Mouse (Mus musculus) heart, postnatal 0 days (tissue): ENCODE results near the gene Dennd2c. TPM values are rescaled to one million over a fixed set of nuclear protein-coding genes. Genes with fewer than 3 reads are reported as not detected.
"Not testable (repeated sequence)": the region's sequence is repeated elsewhere in the genome, so short reads cannot be mapped to it uniquely, and the experiment has no call there.

Experiments
- ATAC-seq: fragments of 200-750 bp; cut with Nextera tagmentation; 2 replicates; pipeline ENCODE4 v1.8.0; 2017; ENCODE audit warnings: low read depth, moderate number of reproducible peaks, moderate library complexity; ENCODE audit not compliant: insufficient read depth
- DNase-seq: peaks from one replicate; pipeline ENCODE4 v3.0.0-alpha.2; 2016; ENCODE audit warnings: low spot score
- H3K27ac ChIP-seq: fragments of 300-500 bp; sonication (generic); 2 replicates; pipeline ENCODE4 v1.5.1; 2014; ENCODE audit warnings: low read depth, mild to moderate bottlenecking
- H3K27me3 ChIP-seq: fragments of 300-500 bp; sonication (generic); 2 replicates; pipeline ENCODE4 v1.6.1; 2014; ENCODE audit warnings: low read length, mixed read lengths; ENCODE audit not compliant: control insufficient read depth, insufficient read depth
- H3K36me3 ChIP-seq: fragments of 300-500 bp; sonication (generic); replicated peaks from 2 replicates; pipeline ENCODE4 v1.6.1; 2014; ENCODE audit warnings: low read length, mixed read lengths; ENCODE audit not compliant: control insufficient read depth, insufficient read depth
- H3K4me1 ChIP-seq: fragments of 300-500 bp; sonication (generic); 2 replicates; pipeline ENCODE4 v1.6.1; 2014; ENCODE audit warnings: antibody characterized with exemption; ENCODE audit not compliant: control insufficient read depth, insufficient read depth
- H3K4me2 ChIP-seq: fragments of 300-500 bp; sonication (generic); 2 replicates; pipeline ENCODE4 v1.6.1; 2014; ENCODE audit warnings: low read depth, mild to moderate bottlenecking, low read length, moderate library complexity
- H3K4me3 ChIP-seq: fragments of 300-500 bp; sonication (generic); 2 replicates; pipeline ENCODE4 v1.5.1; 2014; ENCODE audit warnings: low read depth, low read length
- H3K9ac ChIP-seq: fragments of 300-500 bp; sonication (generic); replicated peaks from 2 replicates; pipeline ENCODE4 v1.6.1; 2014; ENCODE audit warnings: low read depth, low read length, mixed read lengths
- H3K9me3 ChIP-seq: fragments of 300-500 bp; sonication (generic); replicated peaks from 2 replicates; pipeline ENCODE4 v1.6.1; 2016; ENCODE audit warnings: low read length; ENCODE audit not compliant: control insufficient read depth
- CTCF ChIP-seq: IDR thresholded peaks from 2 replicates; pipeline ENCODE4 v1.5.1; 2016; ENCODE audit warnings: antibody characterized with exemption, control low read depth, low read depth
- EP300 ChIP-seq: IDR thresholded peaks from 2 replicates; pipeline ENCODE4 v1.6.1; 2016; ENCODE audit warnings: antibody characterized with exemption, low read depth
- WGBS: fragments of 180-500 bp; shearing (Covaris S2); extraction: QIAGEN DNeasy Blood & Tissue Kit; methylation state at CpG from one replicate; pipeline ENCODE4 v1.1.7; 2014; 5-methylcytosine and 5-hydroxymethylcytosine counted together
- polyA plus RNA-seq: library from polyadenylated mRNA; unstranded; fragments of >200 nt; fragmentation: Nextera tagmentation; extraction: Ambion mirVana; gene quantifications from 2 replicates; pipeline ENCODE4 v1.2.1, GENCODE M21; 2015
- total RNA-seq: library from RNA; depleted of rRNA; stranded (reverse); fragments of >200 nt; gene quantifications from 2 replicates; pipeline ENCODE4 v1.2.3, GENCODE M21; 2014; ENCODE audit warnings: low replicate concordance

The Dennd2c gene
- total and polyA plus RNA-seq, 2 experiments from 2014 or later, result 1.6 to 4.0 TPM

DNA sequence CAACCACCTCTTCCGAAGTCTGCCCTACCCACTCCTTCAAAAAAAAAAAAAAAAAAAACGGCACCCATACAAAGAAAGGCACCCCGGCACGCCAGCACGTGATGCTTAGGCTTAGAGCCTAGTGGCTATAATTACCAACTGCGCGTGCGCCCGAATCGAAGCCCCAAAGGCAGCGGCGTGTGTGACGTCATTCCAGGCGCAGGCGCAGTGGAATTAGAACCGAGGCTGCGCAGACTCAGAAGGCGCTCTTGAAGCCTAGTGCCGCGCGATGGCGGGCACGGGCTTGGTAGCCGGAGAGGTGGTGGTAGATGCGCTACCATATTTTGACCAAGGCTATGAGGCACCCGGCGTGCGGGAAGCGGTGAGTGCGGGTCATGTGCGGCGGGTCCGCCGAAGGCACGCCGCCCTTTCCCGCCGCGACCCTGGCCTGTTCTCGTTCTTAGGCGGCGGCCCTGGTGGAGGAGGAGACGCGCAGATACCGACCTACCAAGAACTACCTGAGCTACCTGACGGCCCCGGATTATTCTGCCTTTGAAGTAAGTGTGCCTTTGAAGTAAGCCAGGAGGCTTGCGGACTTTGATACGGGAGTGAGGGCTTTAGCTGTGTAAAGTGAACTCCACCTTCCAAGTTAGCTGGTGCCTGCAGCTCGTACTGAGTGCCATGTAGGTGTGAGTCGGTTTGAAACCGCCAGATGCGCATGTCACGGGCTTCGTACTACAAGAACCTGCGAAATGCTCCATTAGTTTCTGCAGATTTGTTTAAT is 69.3 kb downstream of the Dennd2c start, which contains the start of gene Bcas2:
Gene Bcas2, plus strand, starts transcription at position 151 of the 763 bp plus-strand sequence.
- Histone ChIP-seq H3K9ac (peak within 1 kb of the TSS; percentile 84), H3K27me3 (no peaks in the 10 kb centered on the region), H3K27ac (peak within 1 kb of the TSS; percentile 47; the same call in 1 of the 2 replicates), H3K9me3 (no peaks in the 10 kb centered on the region), H3K4me3 (peak within 1 kb of the TSS; percentile 83), H3K4me2 (peak within 1 kb of the TSS; percentile 69), H3K36me3 (peaks cover 28% of the 10 kb centered on the region), H3K4me1 (peaks cover 7% of the 10 kb centered on the region)
- peak; percentile 98 for ATAC-seq
- under 1% methylated on average over 56 of the region's 56 CpGs for WGBS
- TF ChIP-seq CTCF, result peak; percentile 26; the same call in 1 of the 2 replicates
- TF ChIP-seq EP300, result no peak
- peak; percentile 98 for DNase-seq

DNA sequence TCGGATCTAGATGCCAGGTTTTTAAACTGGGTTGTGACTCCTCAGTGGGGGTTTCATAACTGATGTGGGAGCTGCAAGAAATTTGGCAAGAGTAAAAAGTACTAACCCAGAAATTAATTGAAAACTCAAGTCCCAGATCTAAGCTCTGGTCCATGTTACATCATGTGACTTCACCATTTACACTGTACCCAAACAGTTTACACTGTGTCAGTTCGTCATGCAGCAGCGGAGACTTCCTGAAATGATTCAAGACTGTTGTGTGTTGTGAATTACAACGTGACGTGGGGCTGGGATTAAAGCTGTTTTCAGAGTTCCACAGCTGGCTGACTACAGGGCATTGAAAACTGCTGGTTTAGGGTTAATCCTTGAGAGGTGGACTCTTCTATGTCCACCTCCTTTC is 70.2 kb downstream of the Dennd2c start:
- Histone ChIP-seq H3K4me3 (peak overlapping the region; percentile 83), H3K4me1 (peaks cover 7% of the 10 kb centered on the region), H3K27me3 (no peaks in the 10 kb centered on the region), H3K9me3 (no peaks in the 10 kb centered on the region), H3K9ac (peak overlapping the region; percentile 84; the same call in 1 of the 2 replicates), H3K27ac (no peak overlapping the region), H3K4me2 (peak overlapping the region; percentile 69), H3K36me3 (peaks cover 36% of the 10 kb centered on the region)
- DNase-seq, result no peak
- ATAC-seq, result no peak
- 43% methylated on average over 5 of the region's 5 CpGs for WGBS
- no peak for TF ChIP-seq CTCF
- TF ChIP-seq EP300, result no peak

DNA sequence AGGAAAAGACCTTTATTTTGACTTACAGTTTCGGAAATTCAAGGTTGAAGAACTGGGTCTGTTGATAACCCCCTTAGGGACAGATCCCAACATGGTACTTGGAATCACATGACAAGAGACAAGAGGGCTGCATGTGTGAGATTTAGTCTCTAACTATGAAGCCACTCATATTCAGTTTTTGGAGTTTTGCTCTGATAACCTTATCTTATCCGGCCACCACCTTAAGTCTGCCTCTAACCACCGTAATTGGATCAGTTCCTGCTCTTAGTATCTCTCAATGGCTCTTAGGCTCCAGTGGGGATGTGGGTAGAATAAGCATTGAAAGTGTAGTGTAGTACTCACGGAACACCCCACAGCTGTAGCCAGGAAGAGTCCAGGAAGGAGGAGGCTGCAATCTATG is 74.3 kb downstream of the Dennd2c start:
- Histone ChIP-seq H3K9me3 (no peaks in the 10 kb centered on the region), H3K4me2 (no peak overlapping the region), H3K36me3 (peaks cover 48% of the 10 kb centered on the region), H3K27me3 (no peaks in the 10 kb centered on the region), H3K9ac (no peak overlapping the region), H3K4me1 (peaks cover 7% of the 10 kb centered on the region), H3K27ac (no peak overlapping the region), H3K4me3 (no peak overlapping the region)
- ATAC-seq (no peak), DNase-seq (no peak)
- 77% methylated on average over 4 of the region's 4 CpGs for WGBS
- TF ChIP-seq EP300, result no peak
- no peak for TF ChIP-seq CTCF

- 85% methylated on average over 9 of the region's 9 CpGs for WGBS
- Histone ChIP-seq H3K4me1 (no peaks in the 10 kb centered on the region), H3K27ac (no peak overlapping the region), H3K9ac (no peak overlapping the region), H3K4me2 (no peak overlapping the region), H3K9me3 (no peaks in the 10 kb centered on the region), H3K27me3 (no peaks in the 10 kb centered on the region), H3K4me3 (no peak overlapping the region), H3K36me3 (peaks cover 42% of the 10 kb centered on the region)
- ATAC-seq (no peak), DNase-seq (no peak)
- TF ChIP-seq CTCF, result no peak
- TF ChIP-seq EP300, result no peak
Observed at GRCm38 (mm10) chr3:103179527-103179926, 77.1 kb downstream of the Dennd2c start.

GRCm38 (mm10) chr3:103181171-103181570 is 78.8 kb downstream of the Dennd2c start:
- Histone ChIP-seq H3K9ac (no peak overlapping the region), H3K27me3 (no peaks in the 10 kb centered on the region), H3K4me1 (no peaks in the 10 kb centered on the region), H3K36me3 (peaks cover 30% of the 10 kb centered on the region), H3K9me3 (no peaks in the 10 kb centered on the region; the same call in 1 of the 2 replicates), H3K4me3 (no peak overlapping the region), H3K27ac (no peak overlapping the region), H3K4me2 (no peak overlapping the region)
- TF ChIP-seq CTCF (no peak), EP300 (no peak)
- no peak for DNase-seq
- ATAC-seq, result no peak
- WGBS, result 27% methylated on average over 4 of the region's 4 CpGs

- WGBS, result 69% methylated on average over 14 of the region's 14 CpGs
- DNase-seq, result no peak
- Histone ChIP-seq H3K27me3 (no peaks in the 10 kb centered on the region), H3K36me3 (peaks cover 15% of the 10 kb centered on the region), H3K4me1 (no peaks in the 10 kb centered on the region), H3K27ac (no peak overlapping the region), H3K4me3 (no peak overlapping the region), H3K9ac (no peak overlapping the region), H3K4me2 (no peak overlapping the region), H3K9me3 (no peaks in the 10 kb centered on the region; the same call in none of the 2 replicates)
- ATAC-seq, result no peak
- TF ChIP-seq CTCF (no peak), EP300 (no peak)
Observed at GRCm38 (mm10) chr3:103182821-103183220, 80.4 kb downstream of the Dennd2c start.

DNA sequence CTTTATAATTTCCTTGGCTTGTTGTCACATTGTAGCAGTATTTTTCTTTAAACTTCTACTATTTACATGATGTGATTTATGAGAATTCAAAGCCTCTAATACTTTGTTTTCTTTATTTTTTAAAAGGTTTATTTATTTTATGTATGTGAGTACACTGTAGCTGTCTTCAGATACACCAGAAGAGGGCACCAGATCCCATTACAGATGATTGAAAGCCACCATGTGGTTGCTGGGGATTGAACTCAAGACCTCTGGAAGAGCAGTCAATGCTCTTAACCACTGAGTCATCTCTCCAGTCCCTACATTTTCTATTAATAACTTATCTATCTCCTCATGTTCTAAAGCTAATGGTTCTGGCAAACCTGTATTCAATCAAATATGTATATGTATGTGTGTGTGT is 82.1 kb downstream of the Dennd2c start:
- H3K9ac ChIP-seq, H3K27ac ChIP-seq, H3K36me3 ChIP-seq, H3K4me3 ChIP-seq, H3K9me3 ChIP-seq, ATAC-seq, H3K27me3 ChIP-seq, DNase-seq, H3K4me2 ChIP-seq, H3K4me1 ChIP-seq: not testable (repeated sequence)
